Mouse (Mus musculus) erythroblast, adult 5-6 weeks (primary cell): ENCODE data around the gene Qrich2. TPM values are rescaled to one million over a fixed set of nuclear protein-coding genes. Genes with fewer than 3 reads are reported as not detected.
"Not testable (repeated sequence)": the region's sequence is repeated elsewhere in the genome, so short reads cannot be mapped to it uniquely, and the experiment has no call there.

Source experiments
- ATAC-seq: replicated peaks from 2 replicates; pipeline ENCODE4 v1.8.0; 2016; ENCODE audit warnings: moderate number of reproducible peaks, mild to moderate bottlenecking, moderate TSS enrichment, inconsistent platforms; ENCODE audit not compliant: poor library complexity, low FRiP score, severe bottlenecking
- total RNA-seq, 2 experiments: library from RNA; stranded (forward) in 1 of 2; stranded (reverse) in 1 of 2; fragments of 150-400 nt in 1 of 2; fragments of 200-764, 138-1000 nt in 1 of 2; gene quantifications; 2 replicates each; pipeline versions ENCODE4 v1.2.3 to v1.2.4; 2015 to 2017; ENCODE audit warnings: low replicate concordance in 2 of 2

The Qrich2 gene
- total RNA-seq (2015; ENCODE audit: low replicate concordance), result not detected in 2 replicates
- total RNA-seq (2017; ENCODE audit: low replicate concordance), result 0.17 TPM in 1 of 2 replicates, not detected in the other

DNA sequence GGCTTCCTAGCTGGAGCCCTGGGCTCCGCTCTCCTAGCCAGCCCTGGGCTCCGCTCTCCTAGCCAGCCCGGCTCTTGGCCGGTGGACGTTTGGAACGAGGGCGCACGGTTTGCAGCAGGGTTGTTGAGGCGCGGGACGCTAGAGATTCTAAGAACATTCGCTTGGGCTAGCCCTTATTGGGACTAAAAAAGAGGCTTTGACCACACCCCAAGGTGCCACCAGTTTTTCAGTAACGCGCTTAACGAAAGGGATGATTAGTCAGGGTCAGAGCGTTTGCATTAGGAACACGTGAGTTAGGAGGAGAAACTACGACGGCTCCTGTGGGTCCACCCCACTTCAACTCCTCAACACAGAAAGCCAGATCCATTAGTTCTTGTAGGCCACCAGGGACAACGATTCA lies at the start of gene Qrich2:
Gene Qrich2, minus strand, starts transcription at position 101 of the 400 bp plus-strand sequence.
- no peak for ATAC-seq

DNA sequence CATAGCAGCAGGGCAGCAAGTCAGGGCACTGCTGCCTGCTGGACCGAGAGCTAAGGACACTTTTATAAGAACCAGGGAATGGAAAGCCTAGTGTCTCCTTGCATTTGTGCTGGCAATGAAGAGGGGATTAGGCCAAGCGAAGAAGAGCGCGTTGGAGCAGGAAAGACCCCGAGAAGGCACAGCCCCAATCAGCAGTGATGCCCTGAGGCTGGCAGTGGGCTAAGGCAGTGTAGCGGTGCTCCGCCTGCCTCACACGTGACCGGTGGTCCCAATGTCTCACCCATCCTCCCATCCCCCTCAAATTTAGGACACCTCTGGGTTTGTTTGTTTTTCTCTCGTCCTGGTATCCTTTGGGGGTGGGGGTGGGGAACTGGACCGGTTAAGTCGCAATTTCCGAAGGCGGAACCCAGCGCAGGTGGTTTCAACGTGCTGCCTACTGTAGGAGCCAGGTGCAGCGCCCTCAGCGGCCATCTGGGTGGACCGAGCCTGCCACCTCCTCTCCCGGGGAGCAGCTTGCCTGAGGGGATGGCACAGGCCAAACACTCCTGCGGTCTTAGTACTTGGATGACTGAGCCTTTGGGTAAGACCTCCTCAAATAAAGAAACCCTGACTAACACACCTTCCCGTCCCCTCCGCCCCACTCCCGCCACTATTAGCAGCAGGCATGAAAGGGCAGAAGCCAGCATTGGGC lies 49.4 kb upstream of the Qrich2 start:
- no peak for ATAC-seq

DNA sequence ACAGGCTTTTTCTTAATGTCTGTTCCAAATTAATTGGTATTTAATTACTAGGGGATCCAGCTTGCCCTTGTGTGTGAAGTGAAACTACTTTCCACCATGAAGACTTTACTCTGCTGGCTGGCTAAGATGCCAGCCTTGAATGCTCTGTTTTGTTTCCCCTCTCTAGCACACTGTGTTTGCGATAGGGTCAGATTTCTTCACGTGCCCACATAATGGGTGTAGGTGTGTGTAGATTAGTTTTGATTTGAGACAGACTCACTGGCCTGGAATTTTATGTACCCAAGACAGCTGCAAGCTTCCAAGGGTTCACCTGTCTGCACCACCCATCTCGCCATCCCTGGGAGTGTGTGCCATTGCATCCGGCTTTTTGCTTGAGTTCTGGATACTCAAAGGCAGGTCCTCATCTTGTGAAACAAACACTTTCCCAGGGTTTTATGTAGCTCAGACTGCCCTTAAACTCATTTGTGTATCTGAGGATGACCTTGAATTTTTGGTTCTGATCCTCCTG lies 47.5 kb upstream of the Qrich2 start:
- no peak for ATAC-seq

DNA sequence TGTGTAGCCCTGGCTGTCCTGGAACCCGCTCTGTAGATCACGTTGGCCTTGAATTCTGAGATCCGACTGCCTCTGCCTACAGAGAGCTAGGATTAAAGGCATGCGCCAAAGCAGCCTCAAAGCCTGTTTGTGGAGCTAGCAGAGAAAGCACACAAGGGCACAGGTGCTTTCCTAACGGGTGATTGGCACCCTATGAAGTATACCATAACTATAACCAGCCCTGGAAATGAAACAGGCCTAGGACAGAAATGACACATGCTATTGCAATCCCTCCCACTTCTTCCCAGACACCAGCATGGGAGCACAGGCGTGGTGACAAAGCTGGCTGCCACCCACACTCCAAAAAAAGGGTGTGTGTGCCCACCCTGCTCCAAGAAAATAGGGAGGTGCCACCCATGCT lies 46.9 kb upstream of the Qrich2 start:
- no peak for ATAC-seq

DNA sequence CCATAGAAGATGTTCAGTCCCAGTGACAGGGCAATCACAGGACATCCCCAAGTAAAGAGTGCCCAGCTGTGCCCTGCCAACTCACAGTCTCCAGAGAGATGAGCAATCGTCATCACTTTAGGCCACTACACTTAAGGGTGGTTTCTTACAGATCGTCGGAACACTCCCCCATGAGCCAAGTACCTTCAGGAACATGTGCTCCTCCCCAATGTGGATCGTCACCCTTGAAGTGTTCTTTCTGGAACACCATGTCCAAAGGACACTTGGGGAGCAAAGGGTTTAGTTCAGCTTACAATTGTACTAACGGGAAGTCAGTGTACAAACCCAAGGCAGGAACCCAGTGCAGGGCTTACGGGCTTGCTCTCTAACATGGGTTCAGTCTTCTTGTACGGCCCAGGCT lies 46.1 kb upstream of the Qrich2 start:
- no peak for ATAC-seq

DNA sequence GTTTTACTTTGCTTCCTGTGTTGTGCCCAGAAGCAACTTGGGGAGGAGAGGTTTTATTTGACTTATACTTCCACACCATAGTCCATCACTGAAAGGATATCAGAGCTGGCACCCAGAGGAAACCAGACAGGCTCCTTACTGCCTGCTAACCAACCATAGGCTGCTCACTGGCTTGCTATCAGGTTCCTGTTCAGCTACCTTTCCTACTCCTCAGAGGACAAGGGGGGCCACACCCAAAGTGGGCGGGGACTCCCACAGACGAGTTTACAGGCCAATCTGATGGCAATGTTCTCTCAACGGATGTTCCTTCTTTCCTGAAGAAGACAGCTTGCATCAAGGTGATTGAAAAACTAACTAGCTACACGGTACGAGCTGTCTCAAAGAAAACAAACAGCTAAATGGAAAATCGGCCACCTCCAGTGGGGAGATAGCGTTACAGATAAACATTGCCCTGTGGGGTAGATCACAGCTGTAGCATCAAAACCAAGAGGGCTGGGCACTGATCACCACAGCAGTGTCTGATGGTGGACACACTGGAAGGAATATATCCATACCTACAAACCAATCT lies 45.3 kb upstream of the Qrich2 start:
- peak; percentile 77 for ATAC-seq

DNA sequence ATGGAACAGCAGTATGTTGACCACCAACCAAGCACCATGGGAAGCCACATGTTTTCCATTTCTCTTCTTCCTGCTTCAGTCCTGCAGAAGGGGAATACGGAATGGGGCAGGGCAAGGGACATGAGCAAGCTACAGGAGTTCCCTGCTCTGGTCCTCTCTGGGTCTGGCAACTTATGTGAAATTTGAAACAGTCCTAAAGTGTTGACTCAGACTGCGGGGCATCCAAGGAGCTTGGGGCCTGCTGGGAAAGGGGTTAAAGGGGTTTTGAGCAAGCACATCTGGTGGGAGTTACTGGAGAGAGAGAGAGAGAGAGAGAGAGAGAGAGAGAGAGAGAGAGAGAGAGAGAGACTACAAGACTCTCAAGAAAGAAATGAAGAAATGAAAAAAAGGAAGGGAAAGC lies 42.6 kb upstream of the Qrich2 start:
- ATAC-seq, result no peak

DNA sequence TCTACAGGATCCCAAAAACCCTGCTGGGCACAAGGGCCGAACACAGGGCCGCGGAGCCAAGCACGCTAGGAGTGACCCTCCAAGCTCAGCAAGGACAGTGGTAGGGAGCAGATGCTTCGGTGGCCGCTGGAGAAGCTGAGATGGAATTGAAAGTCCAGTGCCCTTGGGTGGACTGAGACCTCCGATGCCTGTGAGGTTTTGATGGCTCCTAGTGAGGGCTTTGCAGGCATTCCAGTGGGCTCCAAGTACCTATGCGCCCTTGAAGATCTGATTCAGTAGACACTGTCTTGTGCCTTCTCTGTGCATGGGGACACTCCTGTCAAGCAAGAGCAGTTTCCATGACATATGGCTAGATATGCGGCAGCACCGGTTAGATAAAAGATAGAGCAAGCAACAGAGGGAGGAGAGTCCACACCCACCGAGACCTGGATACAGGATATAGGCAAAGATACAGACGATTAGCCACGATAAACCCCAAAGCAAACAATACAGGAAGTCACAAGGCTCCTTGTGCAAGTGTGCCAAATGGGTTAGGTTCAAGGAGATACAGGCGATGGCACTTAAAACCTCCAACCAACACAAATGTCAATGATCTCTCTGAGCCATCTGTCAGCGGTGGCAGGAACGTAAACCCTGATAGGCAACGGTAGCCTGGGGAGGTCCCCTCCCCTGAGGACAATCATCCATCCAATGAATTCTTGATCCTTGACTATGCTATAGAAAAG lies 40.3 kb upstream of the Qrich2 start:
- ATAC-seq, result peak; percentile 81

DNA sequence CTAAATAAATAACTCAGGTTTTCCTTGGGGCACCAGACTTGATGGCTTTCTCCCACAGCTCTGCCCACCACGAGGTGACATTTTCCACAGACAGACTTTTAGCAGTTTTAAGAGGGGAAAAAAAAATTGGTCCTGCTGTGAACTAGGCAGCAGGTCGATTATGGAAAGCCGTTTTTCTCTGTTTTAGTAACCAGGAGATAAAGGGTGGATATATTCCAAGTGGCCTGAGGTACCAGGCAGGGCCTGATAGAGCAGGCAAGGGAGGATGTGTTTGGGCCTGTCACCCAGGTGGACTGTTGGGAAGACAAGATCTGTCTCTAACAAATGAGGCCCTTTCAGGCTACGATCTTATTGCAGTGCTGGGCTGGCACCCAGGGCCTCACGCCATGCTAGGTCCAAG lies 39.5 kb upstream of the Qrich2 start:
- peak; percentile 31; the same call in 1 of the 2 replicates for ATAC-seq

DNA sequence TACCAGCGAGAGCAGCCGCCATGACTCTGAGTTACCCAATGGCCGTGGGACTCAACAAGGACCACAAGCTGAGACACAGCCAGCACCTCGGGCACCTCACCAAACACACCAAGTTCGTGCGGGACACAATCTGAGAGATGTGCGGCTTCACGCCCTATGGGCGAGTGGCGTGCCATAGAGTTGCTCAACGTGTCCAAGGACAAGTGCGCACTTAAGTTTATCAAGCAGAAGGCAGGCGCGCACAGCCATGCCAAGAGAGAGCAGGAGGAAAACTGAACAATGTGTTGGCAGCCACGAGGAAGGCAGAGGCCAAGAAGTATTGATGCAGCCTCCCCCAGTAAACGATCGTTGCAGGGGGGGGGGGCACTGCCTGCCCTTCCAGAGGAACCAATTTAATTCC lies 38.5 kb upstream of the Qrich2 start:
- ATAC-seq, result no peak

DNA sequence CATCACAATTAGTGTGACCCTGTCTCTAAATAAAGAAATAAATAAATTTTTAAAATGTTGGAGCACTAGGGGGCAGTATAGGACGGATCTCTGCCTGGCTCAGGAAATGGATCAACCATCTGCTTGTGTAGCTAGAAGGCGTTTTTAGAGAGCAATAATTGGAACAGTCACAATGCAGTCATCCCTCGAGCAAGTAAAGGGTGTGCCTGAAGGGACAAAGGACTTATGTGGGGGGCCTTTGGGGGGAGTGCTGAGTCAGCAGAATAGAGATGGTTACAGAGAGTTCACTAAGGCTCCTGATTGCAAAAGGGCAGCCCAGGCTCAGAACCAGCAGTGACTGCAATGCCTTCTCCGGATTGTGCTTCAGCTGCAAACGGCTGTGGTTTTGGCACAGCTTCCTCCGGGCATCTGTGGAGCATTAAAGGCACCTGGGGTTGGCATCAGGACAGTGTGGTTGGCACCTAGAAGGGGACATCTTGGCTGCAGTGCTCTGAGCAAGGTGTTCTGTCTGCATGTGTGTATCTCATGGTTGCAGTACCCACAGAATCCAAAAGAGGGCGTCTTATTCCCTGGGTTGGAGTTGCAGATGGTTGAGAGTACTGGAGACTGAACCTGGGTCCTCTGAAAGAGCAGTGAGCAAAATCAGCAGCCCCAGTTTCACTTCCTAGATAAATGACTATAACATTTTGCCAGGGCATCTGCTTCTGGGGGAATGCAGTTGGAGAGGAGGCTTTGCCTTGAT lies 35.1 kb upstream of the Qrich2 start:
- peak; percentile 79 for ATAC-seq

DNA sequence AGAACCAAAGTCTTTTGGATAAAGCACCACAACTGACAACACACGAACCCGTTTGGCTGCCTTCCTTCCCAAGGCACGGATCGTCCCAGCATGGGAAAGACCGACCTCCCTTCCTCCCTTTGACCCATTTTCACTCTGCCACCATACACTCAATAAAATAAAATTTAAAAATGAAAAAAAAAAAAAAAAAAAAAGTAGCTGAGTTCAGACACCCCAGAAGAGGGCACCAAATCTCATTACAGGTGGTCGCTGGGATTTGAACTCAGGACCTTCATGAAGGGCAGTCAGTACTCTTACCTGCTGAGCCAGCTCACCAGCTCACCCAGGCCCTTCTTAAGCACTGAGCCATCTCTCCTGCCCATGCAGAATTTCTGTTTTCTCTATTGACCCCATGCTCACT lies 33.0 kb upstream of the Qrich2 start:
- ATAC-seq, result no peak

DNA sequence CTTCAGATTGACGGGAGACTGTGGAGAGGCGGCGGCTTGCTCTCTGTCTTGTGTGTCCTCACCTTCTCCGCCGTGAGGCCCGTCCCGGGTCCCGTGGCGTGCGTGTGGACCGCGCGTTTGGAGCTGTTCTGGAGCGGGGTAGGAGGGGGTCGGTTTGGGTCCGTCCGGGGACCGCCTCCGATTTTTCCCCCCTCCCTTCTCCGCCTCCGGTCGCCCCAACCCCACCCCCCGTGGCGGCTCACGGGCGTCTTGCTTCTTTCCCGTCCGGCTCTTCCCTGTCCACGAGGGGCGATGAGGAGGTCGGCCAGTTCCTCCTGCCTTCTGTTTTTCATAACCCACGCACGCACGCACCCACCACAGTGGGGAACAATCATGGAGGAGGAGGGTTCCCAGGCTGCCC lies 32.6 kb upstream of the Qrich2 start:
- ATAC-seq, result no peak

DNA sequence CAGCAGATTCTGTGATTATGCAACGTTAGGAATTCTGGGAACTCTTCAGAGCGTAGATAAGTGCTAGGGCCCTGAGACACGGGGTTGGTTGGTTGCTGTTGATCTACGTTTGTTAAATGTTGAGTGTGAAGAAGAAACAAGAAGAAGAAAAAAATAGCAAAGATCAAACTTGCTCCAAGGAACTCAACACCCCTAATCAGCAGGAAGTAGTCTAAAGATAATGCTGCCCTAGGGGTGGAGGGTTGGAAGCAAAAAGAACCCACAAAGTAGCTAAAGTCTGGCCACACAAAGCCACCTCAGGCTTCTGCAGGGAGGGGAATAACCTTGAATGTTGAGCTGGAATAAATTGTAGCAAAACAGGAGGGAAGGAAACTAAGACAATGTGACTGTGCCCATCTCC lies 31.3 kb upstream of the Qrich2 start:
- no peak for ATAC-seq

DNA sequence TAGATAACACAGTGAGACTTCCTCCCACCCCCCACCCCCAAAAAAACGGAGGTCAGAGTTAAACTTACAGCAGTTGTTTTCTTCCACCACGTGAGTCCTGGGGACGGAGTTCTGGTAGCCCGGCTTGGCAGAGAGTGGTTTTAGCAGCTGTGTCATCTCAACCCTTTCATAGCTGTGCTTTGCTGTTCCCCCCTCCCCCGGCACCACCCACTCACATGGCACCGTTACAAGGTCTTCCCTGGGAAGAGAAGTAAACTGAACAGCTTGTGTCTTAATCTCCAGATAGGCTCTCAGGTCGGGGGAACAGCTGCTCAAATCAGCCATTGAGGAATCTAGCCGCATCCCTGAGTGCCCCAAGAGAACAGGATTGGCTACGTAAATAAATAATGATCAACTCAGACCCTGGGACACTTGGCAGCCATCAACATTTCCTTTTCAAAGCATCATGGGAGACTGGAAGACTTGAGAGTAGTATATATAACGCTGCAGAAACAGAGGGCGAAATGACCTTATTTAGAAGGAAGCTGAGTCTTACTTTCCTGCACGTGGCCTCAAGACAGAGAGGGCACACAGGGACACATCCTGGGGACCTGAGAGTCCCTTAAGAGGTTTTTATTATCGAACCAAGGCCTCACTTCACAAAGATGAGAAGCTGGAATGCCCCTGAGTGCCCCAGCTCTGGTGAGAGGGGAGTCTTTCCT lies 28.6 kb upstream of the Qrich2 start:
- ATAC-seq, result no peak

DNA sequence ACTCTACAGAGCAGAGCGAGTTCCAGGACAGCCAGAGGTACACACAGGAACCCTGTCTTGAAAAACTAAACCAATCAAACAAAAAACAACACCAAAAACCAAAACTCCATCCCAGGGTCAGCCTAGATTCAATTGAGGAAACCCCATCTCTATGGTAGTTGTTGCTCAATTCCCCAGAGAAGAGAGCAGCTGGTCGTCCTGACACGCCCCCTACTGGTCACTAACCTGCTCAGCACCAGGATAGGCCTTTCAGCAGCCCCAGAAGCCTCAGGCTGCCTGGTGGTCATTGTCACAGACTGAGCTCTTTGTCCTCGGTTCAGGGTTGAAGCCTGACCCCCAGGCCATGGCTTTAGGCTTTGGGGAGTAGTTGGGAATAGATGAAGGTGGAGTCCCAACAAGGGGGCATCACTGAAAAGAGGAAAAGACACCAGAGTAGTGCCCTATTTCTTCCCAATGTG lies 27.8 kb upstream of the Qrich2 start, which contains the start of gene Prpsap1:
Gene Prpsap1, minus strand, starts transcription at position 408 of the 458 bp plus-strand sequence.
- peak; percentile 59 for ATAC-seq

DNA sequence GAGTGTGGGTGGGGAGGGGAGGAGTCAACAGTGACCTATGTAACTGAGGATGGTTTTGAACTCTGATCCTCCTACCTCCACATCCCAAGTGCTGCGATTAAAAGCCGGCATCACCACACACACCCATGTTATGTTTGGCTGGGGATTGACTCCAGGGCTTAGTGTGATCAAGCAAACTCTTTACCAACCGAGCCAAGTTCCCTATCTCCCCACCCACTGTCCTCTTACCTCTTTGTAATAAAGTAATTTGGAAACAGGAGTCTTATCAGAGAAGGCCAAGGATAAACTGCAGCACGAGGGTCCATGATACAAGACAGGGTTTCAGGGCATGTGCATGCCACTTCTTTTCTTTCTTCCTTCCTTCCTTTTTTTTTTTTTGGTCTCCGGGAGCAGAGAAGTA lies 27.1 kb upstream of the Qrich2 start:
- no peak for ATAC-seq

DNA sequence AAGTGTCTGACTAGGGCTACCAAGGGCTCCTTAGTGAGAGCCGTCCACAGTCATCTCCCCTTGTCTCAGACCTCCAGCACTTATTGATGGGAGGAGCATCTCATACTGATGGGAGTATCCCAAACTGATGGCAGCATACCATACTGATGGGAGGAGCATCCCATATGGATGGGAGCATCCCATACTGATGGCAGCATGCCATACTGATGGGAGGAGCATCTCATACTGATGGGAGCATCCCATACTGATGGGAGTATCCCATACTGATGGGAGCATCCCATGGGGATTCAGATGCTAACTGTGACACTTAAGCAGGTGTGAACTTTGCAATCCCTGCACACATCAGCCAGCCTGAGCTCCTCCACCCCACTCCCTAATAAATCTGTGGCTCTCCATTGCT lies 26.5 kb upstream of the Qrich2 start:
- not testable (repeated sequence) for ATAC-seq

DNA sequence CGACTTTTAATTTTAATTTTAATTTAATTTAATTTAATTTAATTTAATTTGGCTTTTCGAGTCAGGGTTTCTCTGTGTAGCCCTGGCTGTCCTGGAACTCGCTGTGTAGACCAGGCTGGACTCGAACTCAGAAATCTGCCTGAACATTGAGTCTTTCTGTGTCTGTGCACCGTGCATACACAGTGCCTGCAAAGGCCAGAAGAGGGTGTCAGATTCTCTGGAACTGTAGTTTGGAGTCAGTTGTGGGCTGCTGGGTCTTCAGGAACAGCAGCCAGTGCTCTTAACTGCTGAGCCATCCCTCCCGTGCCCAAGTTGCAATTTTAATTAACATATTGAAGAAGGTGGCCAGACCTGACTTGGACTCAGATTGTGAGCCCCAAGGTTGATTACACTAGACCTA lies 25.3 kb upstream of the Qrich2 start:
- no peak for ATAC-seq
